Mouse (Mus musculus): ENCODE measurements around the gene Calhm4. TPM values are rescaled to one million over a fixed set of nuclear protein-coding genes. Genes with fewer than 3 reads are reported as not detected.
"Not testable (repeated sequence)": the region's sequence is repeated elsewhere in the genome, so short reads cannot be mapped to it uniquely, and the experiment has no call there.

Calhm4 gene
- polyA plus RNA-seq, 1 experiment: not detected

DNA sequence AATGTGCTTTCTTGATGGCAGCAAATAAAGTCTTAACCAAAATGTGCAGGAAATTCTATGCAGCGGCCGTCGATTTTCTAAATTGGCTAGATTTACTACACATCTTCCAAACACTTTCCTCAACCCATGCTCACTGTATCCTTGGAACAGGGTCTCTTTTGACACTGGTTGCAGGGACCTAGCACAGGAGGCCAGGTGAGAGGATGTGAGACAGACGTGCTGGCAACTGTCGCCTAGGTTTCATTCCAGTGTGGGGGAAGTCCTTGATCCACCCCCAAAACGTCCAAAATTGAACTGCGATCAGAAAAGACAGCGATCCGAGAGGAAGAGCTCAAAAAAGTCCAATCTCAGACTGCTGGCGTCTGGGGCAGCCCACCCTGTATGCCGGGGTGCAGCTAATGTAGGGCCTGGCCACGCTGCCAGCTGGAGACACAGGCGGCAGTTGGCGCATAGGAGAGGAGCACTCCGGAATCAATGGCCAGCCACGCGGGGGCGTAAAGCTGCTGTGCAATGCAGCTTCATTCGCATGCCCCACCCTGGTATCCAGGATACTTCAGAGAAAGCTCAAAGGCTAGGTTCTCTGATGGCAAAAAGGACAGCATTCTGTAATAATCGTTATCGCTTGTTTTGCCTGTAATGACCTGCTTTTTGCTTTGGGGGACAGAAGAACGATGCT lies 10.3 kb downstream of the Calhm4 start:
- 22% methylated on average over 22 of the region's 22 CpGs for WGBS
- Histone ChIP-seq H3K27ac (ENCODE audit: insufficient read depth, low read depth, low read length) (no peak overlapping the region), H3K27me3 (replicated peaks; ENCODE audit: control insufficient read depth, insufficient read depth, low read length) (no peaks in the 10 kb centered on the region), H3K36me3 (ENCODE audit: control insufficient read depth, insufficient read depth, low read length) (no peaks in the 10 kb centered on the region), H3K4me3 (ENCODE audit: insufficient read depth, low read depth, low read length) (no peak overlapping the region), H3K4me1 (ENCODE audit: control insufficient read depth, insufficient read depth, low read length) (no peaks in the 10 kb centered on the region)
- TF ChIP-seq CTCF (conservative IDR thresholded peaks at IDR 0.05; ENCODE audit: insufficient read depth, insufficient read length, low read depth, low read length) (peak; percentile 72), POLR2A (IDR thresholded peaks at IDR 0.05; ENCODE audit: low read depth, low read length) (no peak)
- DNase-seq: peak; percentile 71

DNA sequence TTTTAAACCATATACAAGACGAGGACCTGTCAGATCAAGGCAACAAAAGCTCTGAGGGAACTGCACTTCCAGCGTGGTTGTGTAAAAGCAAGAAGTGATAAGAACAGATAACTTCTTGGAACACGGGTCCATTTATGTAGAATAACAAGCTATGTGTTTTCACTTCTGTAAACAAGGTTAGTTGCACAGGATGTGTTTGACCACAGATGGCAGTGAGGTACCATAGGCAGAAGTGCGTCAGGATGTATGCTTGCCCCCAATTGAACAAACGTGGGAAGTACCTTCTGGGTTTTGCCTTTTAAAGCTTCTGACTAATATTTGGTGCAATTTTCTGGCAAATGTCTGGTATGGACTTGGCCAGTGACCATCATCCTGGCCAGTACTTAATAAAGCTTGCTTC lies 13.8 kb downstream of the Calhm4 start:
- 78% methylated on average over 5 of the region's 5 CpGs for WGBS
- H3K4me1 ChIP-seq (ENCODE audit: control insufficient read depth, insufficient read depth, low read length): no peaks in the 10 kb centered on the region
- H3K36me3 ChIP-seq (ENCODE audit: control insufficient read depth, insufficient read depth, low read length): no peaks in the 10 kb centered on the region
- DNase-seq: no peak
- no peak overlapping the region for H3K4me3 ChIP-seq (ENCODE audit: insufficient read depth, low read depth, low read length)
- no peaks in the 10 kb centered on the region for H3K27me3 ChIP-seq (replicated peaks; ENCODE audit: control insufficient read depth, insufficient read depth, low read length)
- TF ChIP-seq CTCF (conservative IDR thresholded peaks at IDR 0.05; ENCODE audit: insufficient read depth, insufficient read length, low read depth, low read length) (no peak), POLR2A (IDR thresholded peaks at IDR 0.05; ENCODE audit: low read depth, low read length) (no peak)
- no peak overlapping the region for H3K27ac ChIP-seq (ENCODE audit: insufficient read depth, low read depth, low read length)

DNA sequence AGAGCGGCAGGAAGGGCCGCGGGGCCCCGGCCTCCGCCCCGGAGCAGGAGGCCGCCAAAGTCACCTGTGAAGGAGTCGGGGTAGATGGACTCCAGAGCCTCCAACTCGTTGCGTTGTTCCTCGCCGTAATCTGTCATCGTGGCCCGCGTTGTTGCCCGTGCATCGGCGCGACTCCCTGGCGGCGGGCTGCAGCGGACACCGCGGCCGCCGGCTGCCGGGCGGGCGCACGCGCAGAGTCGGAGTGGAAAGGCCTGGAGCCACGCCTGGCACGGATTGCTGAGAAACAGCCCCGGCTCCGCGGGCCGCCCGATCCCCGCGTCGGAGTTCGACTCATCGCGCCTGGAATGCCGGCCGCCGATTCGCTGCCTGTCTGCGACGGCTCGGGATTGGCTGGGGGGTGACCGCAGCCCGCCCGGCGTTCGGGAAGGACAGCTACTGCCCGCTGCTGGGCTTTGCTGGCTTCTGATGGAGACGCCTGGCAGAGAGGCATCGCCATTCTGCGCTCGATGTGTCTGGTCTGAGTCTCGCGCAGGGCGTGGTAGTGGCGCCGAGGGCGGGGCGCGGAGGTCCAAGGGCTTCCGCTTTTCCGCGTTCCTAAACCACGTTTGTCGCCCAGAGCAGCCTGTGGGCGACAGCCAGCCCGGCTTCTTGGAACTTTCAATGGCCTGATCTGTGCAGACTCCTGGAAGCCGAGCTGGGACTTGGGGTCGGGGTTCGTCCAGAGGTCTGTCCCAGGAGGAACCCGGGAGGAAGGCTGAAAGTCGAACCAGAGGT lies 24.6 kb downstream of the Calhm4 start, which contains the start of gene Rwdd1:
Rwdd1 (minus strand) TSS at position 323 of the 774 bp plus-strand sequence.
- under 1% methylated on average over 82 of the region's 82 CpGs for WGBS
- H3K4me1 ChIP-seq (ENCODE audit: control insufficient read depth, insufficient read depth, low read length): peaks cover 8% of the 10 kb centered on the region
- no peaks in the 10 kb centered on the region for H3K27me3 ChIP-seq (replicated peaks; ENCODE audit: control insufficient read depth, insufficient read depth, low read length)
- peak within 1 kb of the TSS; percentile 77 for H3K27ac ChIP-seq (ENCODE audit: insufficient read depth, low read depth, low read length)
- no peaks in the 10 kb centered on the region for H3K36me3 ChIP-seq (ENCODE audit: control insufficient read depth, insufficient read depth, low read length)
- peak within 1 kb of the TSS; percentile 92 for H3K4me3 ChIP-seq (ENCODE audit: insufficient read depth, low read depth, low read length)
- TF ChIP-seq CTCF (conservative IDR thresholded peaks at IDR 0.05; ENCODE audit: insufficient read depth, insufficient read length, low read depth, low read length) (no peak), POLR2A (IDR thresholded peaks at IDR 0.05; ENCODE audit: low read depth, low read length) (no peak)
- DNase-seq: peak; percentile 99

DNA sequence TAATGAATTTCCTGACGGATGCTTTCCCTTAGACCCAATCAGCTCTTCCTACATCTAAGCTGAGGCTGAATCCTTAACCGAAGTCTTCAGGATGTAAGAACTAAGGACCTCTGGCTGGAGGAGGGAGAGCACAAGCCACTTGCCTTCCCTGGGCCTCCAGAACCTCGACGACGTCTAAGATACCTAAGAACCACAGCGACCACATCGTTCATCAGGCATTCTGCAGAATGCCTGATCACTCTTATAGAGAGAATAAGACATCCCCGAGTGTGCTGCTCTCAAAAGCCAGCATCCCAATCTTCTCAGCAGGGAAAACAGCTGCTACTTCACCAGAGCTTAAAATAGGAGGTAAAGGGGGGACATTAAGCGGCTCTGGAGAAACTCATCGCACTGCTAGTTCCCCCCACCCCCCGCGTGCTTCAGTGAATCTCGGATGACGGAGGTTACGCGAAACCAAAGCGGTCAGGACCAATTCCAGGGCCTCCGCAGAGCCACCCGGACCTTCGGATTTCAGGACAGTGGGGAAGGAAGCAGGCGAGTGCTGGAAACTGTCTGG lies 25.3 kb downstream of the Calhm4 start:
- Histone ChIP-seq H3K27ac (ENCODE audit: insufficient read depth, low read depth, low read length) (peak overlapping the region; percentile 71), H3K4me1 (ENCODE audit: control insufficient read depth, insufficient read depth, low read length) (peaks cover 8% of the 10 kb centered on the region), H3K27me3 (replicated peaks; ENCODE audit: control insufficient read depth, insufficient read depth, low read length) (no peaks in the 10 kb centered on the region), H3K4me3 (ENCODE audit: insufficient read depth, low read depth, low read length) (peak overlapping the region; percentile 81), H3K36me3 (ENCODE audit: control insufficient read depth, insufficient read depth, low read length) (no peaks in the 10 kb centered on the region)
- TF ChIP-seq POLR2A (IDR thresholded peaks at IDR 0.05; ENCODE audit: low read depth, low read length): no peak
- no peak for TF ChIP-seq CTCF (conservative IDR thresholded peaks at IDR 0.05; ENCODE audit: insufficient read depth, insufficient read length, low read depth, low read length)
- WGBS: under 1% methylated on average over 21 of the region's 21 CpGs
- DNase-seq: peak; percentile 5

DNA sequence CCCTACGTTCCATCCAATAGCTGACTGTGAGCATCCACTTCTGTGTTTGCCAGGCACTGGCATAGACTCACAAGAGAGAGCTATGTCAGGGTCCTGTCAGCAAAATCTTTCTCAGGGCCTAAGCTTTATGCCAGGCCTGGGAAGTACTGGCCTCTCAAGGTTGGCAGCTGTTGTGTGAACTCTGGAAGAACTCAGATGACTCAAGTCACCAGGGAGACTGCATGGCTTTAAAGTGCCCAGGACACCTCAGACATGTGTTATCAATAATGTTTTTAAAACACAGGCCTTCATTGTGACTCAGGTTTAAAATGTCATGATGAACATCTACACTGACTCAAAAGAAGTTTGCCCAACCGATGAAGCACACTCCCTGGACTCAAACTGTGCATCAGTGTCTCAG lies 30.9 kb downstream of the Calhm4 start:
- 87% methylated on average over 2 of the region's 2 CpGs for WGBS
- DNase-seq: no peak
- H3K4me3 ChIP-seq (ENCODE audit: insufficient read depth, low read depth, low read length): no peak overlapping the region
- H3K36me3 ChIP-seq (ENCODE audit: control insufficient read depth, insufficient read depth, low read length): peaks cover 4% of the 10 kb centered on the region
- H3K4me1 ChIP-seq (ENCODE audit: control insufficient read depth, insufficient read depth, low read length): peaks cover 5% of the 10 kb centered on the region
- no peak for TF ChIP-seq POLR2A (IDR thresholded peaks at IDR 0.05; ENCODE audit: low read depth, low read length)
- TF ChIP-seq CTCF (conservative IDR thresholded peaks at IDR 0.05; ENCODE audit: insufficient read depth, insufficient read length, low read depth, low read length): no peak
- no peak overlapping the region for H3K27ac ChIP-seq (ENCODE audit: insufficient read depth, low read depth, low read length)
- no peaks in the 10 kb centered on the region for H3K27me3 ChIP-seq (replicated peaks; ENCODE audit: control insufficient read depth, insufficient read depth, low read length)

DNA sequence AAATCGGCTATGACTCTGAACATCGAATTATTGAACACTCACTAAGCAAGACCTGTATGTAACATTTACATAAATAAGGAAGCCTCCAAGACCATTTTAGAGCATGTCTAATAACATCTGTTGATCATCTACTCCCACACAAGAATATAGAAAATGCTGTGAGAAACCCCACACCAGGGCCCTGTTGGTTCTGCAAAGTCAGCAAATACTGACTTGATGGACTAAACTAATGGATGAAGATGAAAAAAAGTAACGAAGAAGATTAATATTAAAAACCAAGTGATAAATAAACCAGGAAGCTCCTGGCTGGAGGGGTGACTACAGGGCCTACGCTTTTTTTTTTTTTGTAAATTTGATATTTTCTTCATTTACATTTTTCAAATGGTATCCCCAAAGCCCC lies 31.5 kb downstream of the Calhm4 start:
- WGBS: 93% methylated on average over 4 of the region's 4 CpGs
- no peak for TF ChIP-seq CTCF (conservative IDR thresholded peaks at IDR 0.05; ENCODE audit: insufficient read depth, insufficient read length, low read depth, low read length)
- no peak for TF ChIP-seq POLR2A (IDR thresholded peaks at IDR 0.05; ENCODE audit: low read depth, low read length)
- H3K27me3 ChIP-seq (replicated peaks; ENCODE audit: control insufficient read depth, insufficient read depth, low read length): no peaks in the 10 kb centered on the region

DNA sequence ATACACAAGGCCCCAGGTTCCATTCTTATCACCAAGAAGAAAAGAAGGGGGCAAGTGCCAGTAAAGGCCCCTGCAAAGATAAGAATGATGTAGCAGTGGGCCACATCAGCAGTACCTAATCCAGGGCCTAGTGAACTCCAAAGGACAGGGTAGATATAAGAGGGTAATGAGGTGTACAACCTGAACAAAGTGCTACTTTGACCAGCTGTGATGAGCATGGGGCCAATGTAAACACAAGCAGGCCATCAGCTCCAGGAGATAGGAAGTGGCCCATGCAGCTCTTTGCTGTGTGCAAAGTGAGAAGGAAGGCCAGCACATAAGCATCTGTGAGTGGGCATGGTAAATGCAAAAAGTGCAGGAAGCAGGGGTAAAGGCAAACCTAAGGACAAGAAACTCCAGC lies 45.7 kb downstream of the Calhm4 start:
- H3K4me3 ChIP-seq (ENCODE audit: insufficient read depth, low read depth, low read length): no peak overlapping the region
- H3K4me1 ChIP-seq (ENCODE audit: control insufficient read depth, insufficient read depth, low read length): no peaks in the 10 kb centered on the region
- H3K27me3 ChIP-seq (replicated peaks; ENCODE audit: control insufficient read depth, insufficient read depth, low read length): no peaks in the 10 kb centered on the region
- H3K27ac ChIP-seq (ENCODE audit: insufficient read depth, low read depth, low read length): no peak overlapping the region
- no peak for DNase-seq
- H3K36me3 ChIP-seq (ENCODE audit: control insufficient read depth, insufficient read depth, low read length): peaks cover 15% of the 10 kb centered on the region
- TF ChIP-seq CTCF (conservative IDR thresholded peaks at IDR 0.05; ENCODE audit: insufficient read depth, insufficient read length, low read depth, low read length) (no peak), POLR2A (IDR thresholded peaks at IDR 0.05; ENCODE audit: low read depth, low read length) (no peak)

More for the DNA sequence above, 31.5 kb downstream of the Calhm4 start:
- Histone ChIP-seq H3K27ac (ENCODE audit: insufficient read depth, low read depth, low read length) (no peak overlapping the region), H3K4me3 (ENCODE audit: insufficient read depth, low read depth, low read length) (no peak overlapping the region), H3K36me3 (ENCODE audit: control insufficient read depth, insufficient read depth, low read length) (peaks cover 4% of the 10 kb centered on the region), H3K4me1 (ENCODE audit: control insufficient read depth, insufficient read depth, low read length) (peaks cover 2% of the 10 kb centered on the region; the same call in 1 of the 2 replicates)
- DNase-seq: no peak

DNA sequence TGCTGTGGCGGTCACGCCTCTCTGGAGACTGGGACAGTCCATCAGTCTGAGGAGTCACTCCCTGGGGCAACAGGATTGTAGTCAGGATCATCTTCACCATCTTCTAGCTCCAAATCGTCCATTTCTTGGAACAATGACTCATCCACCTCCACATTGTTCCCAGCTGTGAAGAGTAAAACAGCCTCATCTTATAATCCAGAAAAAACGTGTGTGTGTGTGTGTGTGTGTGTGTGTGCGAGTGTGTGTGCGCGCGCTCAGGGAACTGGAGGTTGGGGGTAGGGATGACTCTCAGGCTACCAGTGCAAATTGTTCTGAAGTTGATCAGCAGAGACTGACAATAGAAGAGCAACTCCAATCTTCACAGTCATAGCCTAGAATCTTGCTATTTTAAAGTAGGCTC lies 47.4 kb downstream of the Calhm4 start:
- not testable (repeated sequence) for H3K4me1 ChIP-seq (ENCODE audit: control insufficient read depth, insufficient read depth, low read length); H3K27me3 ChIP-seq (replicated peaks; ENCODE audit: control insufficient read depth, insufficient read depth, low read length); H3K27ac ChIP-seq (ENCODE audit: insufficient read depth, low read depth, low read length); DNase-seq; H3K4me3 ChIP-seq (ENCODE audit: insufficient read depth, low read depth, low read length)
- peaks cover 14% of the 10 kb centered on the region for H3K36me3 ChIP-seq (ENCODE audit: control insufficient read depth, insufficient read depth, low read length)
- 91% methylated on average over 6 of the region's 8 CpGs for WGBS
